Mouse (Mus musculus): Measurements from ENCODE around the gene Smg6.

GRCm38 (mm10) chr11:75083031-75083430, 157.4 kb downstream of the Smg6 start:
- TF ChIP-seq POLR2A (IDR thresholded peaks at IDR 0.05; ENCODE audit: borderline replicate concordance, extremely low read depth, low read depth, low read length) (no peak), CTCF (IDR thresholded peaks at IDR 0.05; ENCODE audit: insufficient read depth, low read length) (no peak)

Data from lung, adult 2 months (tissue).